Mouse (Mus musculus): ENCODE measurements around the gene Olfr412. TPM values are rescaled to one million over a fixed set of nuclear protein-coding genes. Genes with fewer than 3 reads are reported as not detected.

The Olfr412 gene
- total RNA-seq (2021), result not detected
- long read RNA-seq, experiment 1, result 0 reads
- long read RNA-seq, experiment 2, result 0 reads

- intact Hi-C loops (cut with DNase I), result no loop called here
- no peak for DNase-seq
Measured at GRCm38 (mm10) chr11:74361769-74362168, at the start of gene Olfr412. Gene Olfr412 (plus strand): TSS chr11:74362069.

GRCm38 (mm10) chr11:74326044-74326443, 35.8 kb upstream of the Olfr412 start:
- intact Hi-C loops (cut with DNase I), result no loop called here

GRCm38 (mm10) chr11:74328781-74329180, 33.1 kb upstream of the Olfr412 start:
- no peak for DNase-seq
- intact Hi-C loops (cut with DNase I), result no loop called here

More at GRCm38 (mm10) chr11:74326044-74326443, 35.8 kb upstream of the Olfr412 start:
- DNase-seq, result no peak

GRCm38 (mm10) chr11:74337931-74338330, 23.9 kb upstream of the Olfr412 start, which contains the start of gene Olfr410:
Gene Olfr410 (minus strand): TSS chr11:74338031.
- DNase-seq, result no peak
- intact Hi-C loops (cut with DNase I), result no loop called here

GRCm38 (mm10) chr11:74352550-74352949, 9.3 kb upstream of the Olfr412 start, which contains the start of gene Olfr411:
Gene Olfr411 (minus strand): TSS chr11:74352650.
- intact Hi-C loops (cut with DNase I), result no loop called here
- DNase-seq, result no peak

- DNase-seq, result peak; percentile 74 to 87
- intact Hi-C loops (cut with DNase I), result loop anchor here (5.0 to 10.0 kb wide), 3 partner anchors 1234 to 1364 kb away; partner anchors contain the start of genes Haspin and Ncbp3
Measured at GRCm38 (mm10) chr11:74371393-74372100, 9.7 kb downstream of the Olfr412 start.

- intact Hi-C loops (cut with DNase I), result loop anchor here (2.0 to 10.0 kb wide), 4 partner anchors 105 to 1332 kb away; partner anchors contain the start of gene Ncbp3
- DNase-seq, result peak; percentile 53 to 75
Measured at GRCm38 (mm10) chr11:74376847-74377246, 15.0 kb downstream of the Olfr412 start.

- DNase-seq, result no peak
- intact Hi-C loops (cut with DNase I), result loop anchor here (5.0 to 10.0 kb wide), 3 partner anchors 103 to 1335 kb away; partner anchors contain the start of gene Ncbp3
Measured at GRCm38 (mm10) chr11:74379166-74379873, 17.5 kb downstream of the Olfr412 start.

GRCm38 (mm10) chr11:74385674-74386073, 23.8 kb downstream of the Olfr412 start:
- DNase-seq, result peak; percentile 22 to 42
- intact Hi-C loops (cut with DNase I), result no loop called here

- intact Hi-C loops (cut with DNase I), result no loop called here
- DNase-seq, result peak; percentile 16 to 28
Measured at GRCm38 (mm10) chr11:74387203-74387602, 25.3 kb downstream of the Olfr412 start.

- intact Hi-C loops (cut with DNase I), result no loop called here
- no peak for DNase-seq
Measured at GRCm38 (mm10) chr11:74391899-74392298, 30.0 kb downstream of the Olfr412 start.

- intact Hi-C loops (cut with DNase I), result no loop called here
- no peak for DNase-seq
Measured at GRCm38 (mm10) chr11:74392903-74393302, 31.0 kb downstream of the Olfr412 start.

- intact Hi-C loops (cut with DNase I), result no loop called here
- peak; percentile 21 to 39 for DNase-seq
Measured at GRCm38 (mm10) chr11:74393489-74393888, 31.6 kb downstream of the Olfr412 start.

GRCm38 (mm10) chr11:74395583-74395982, 33.7 kb downstream of the Olfr412 start:
- no peak for DNase-seq
- intact Hi-C loops (cut with DNase I), result no loop called here

GRCm38 (mm10) chr11:74402126-74402525, 40.3 kb downstream of the Olfr412 start:
- intact Hi-C loops (cut with DNase I), result loop anchor here (2.0 to 5.0 kb wide), 3 partner anchors 80 to 145 kb away; no protein-coding TSS in a partner anchor
- peak in 1 of 2 experiments; percentile 21 for DNase-seq

- peak; percentile 33 to 34 for DNase-seq
- intact Hi-C loops (cut with DNase I), result loop anchor here (5.0 kb wide), 2 partner anchors 78 to 123 kb away; no protein-coding TSS in a partner anchor
Measured at GRCm38 (mm10) chr11:74404216-74404615, 42.3 kb downstream of the Olfr412 start.

- intact Hi-C loops (cut with DNase I), result no loop called here
- no peak for DNase-seq
Measured at GRCm38 (mm10) chr11:74405201-74405600, 43.3 kb downstream of the Olfr412 start.

GRCm38 (mm10) chr11:74408587-74409446, 46.9 kb downstream of the Olfr412 start:
- peak; percentile 91 to 94 for DNase-seq
- intact Hi-C loops (cut with DNase I), result no loop called here

GRCm38 (mm10) chr11:74409447-74409754, 47.5 kb downstream of the Olfr412 start:
- peak in 1 of 2 experiments; percentile 13 for DNase-seq
- intact Hi-C loops (cut with DNase I), result no loop called here

- intact Hi-C loops (cut with DNase I), result no loop called here
- peak; percentile 60 to 74 for DNase-seq
Measured at GRCm38 (mm10) chr11:74409757-74410174, 47.9 kb downstream of the Olfr412 start.

Data from heart, postnatal 14 days (tissue).